Mouse (Mus musculus) retina, adult 2 months (tissue): ENCODE measurements around the gene Lta.

Source experiments
- DNase-seq: peaks from one replicate; pipeline ENCODE4 v3.0.0-alpha.2; 2012; ENCODE audit warnings: low read depth, low spot score

The Lta gene

GRCm38 (mm10) chr17:35185639-35186611 lies 19.2 kb downstream of the Lta start:
- DNase-seq: no peak

GRCm38 (mm10) chr17:35180093-35180492 lies 25.1 kb downstream of the Lta start:
- no peak for DNase-seq

GRCm38 (mm10) chr17:35178528-35178927 lies 26.6 kb downstream of the Lta start:
- no peak for DNase-seq

- DNase-seq: no peak
Observed at GRCm38 (mm10) chr17:35175968-35176367, 29.2 kb downstream of the Lta start, which contains the start of gene Aif1. Gene Aif1, minus strand, starts transcription at chr17:35176068.

- no peak for DNase-seq
Observed at GRCm38 (mm10) chr17:35175382-35175781, 29.8 kb downstream of the Lta start.

GRCm38 (mm10) chr17:35174201-35174977 lies 30.8 kb downstream of the Lta start:
- no peak for DNase-seq

GRCm38 (mm10) chr17:35173329-35173728 lies 31.8 kb downstream of the Lta start:
- DNase-seq: no peak

GRCm38 (mm10) chr17:35172445-35173234 lies 32.5 kb downstream of the Lta start:
- no peak for DNase-seq

- peak; percentile 37 for DNase-seq
Observed at GRCm38 (mm10) chr17:35168541-35169207, 36.5 kb downstream of the Lta start.

- DNase-seq: no peak
Observed at GRCm38 (mm10) chr17:35167794-35168193, 37.4 kb downstream of the Lta start.

- peak; percentile 55 for DNase-seq
Observed at GRCm38 (mm10) chr17:35166352-35167035, 38.7 kb downstream of the Lta start.

GRCm38 (mm10) chr17:35165451-35166155 lies 39.5 kb downstream of the Lta start:
- no peak for DNase-seq

GRCm38 (mm10) chr17:35164568-35165450 lies 40.3 kb downstream of the Lta start, which contains the start of gene Prrc2a:
Gene Prrc2a, minus strand, starts transcription at chr17:35164897.
- peak; percentile 98 for DNase-seq

GRCm38 (mm10) chr17:35164218-35164567 lies 41.0 kb downstream of the Lta start:
- no peak for DNase-seq

- no peak for DNase-seq
Observed at GRCm38 (mm10) chr17:35163326-35164081, 41.6 kb downstream of the Lta start.

GRCm38 (mm10) chr17:35162730-35163129 lies 42.4 kb downstream of the Lta start:
- no peak for DNase-seq

GRCm38 (mm10) chr17:35162121-35162520 lies 43.0 kb downstream of the Lta start:
- no peak for DNase-seq

- no peak for DNase-seq
Observed at GRCm38 (mm10) chr17:35161421-35161820, 43.7 kb downstream of the Lta start.
